In the genomic region with DNA sequence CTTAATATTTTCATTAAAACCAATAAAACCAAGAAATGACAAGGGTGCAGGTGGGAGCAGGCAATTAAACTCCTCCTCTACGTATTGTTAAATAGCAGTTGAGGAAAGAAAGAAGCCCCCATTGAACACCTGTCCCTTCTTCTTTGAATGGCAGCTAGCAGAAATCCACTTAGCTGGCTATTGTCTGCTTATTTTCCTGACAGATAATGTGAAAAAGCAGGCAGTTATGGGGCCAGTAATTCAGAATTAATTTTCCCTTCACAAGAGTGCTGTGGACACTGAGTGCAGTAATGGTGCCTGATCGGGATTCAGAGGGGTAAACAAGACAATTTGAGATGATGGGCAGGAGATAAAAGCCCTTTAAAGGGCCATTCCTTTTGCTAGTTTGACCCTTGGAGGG, we compare ENCODE assay signal across 21 mouse cellular contexts.
DNase-seq lines count a peak whose midpoint lies in the region; ATAC-seq and TF ChIP-seq lines count a peak whose summit lies in the region.
"Had no signal": no experiment of that assay in that cellular context is flagged by ENCODE, and none has a peak within 500 bp of the region (broad histone marks: within the 10 kb centered on the region; RNA-seq: fewer than 3 reads in every experiment).

No protein-coding gene starts in this region.

- no peak overlapping the region for H3K9ac ChIP-seq in forebrain, embryonic 16.5 days (replicated peaks; ENCODE audit: low read depth, low read length)
- H3K9ac ChIP-seq in midbrain, embryonic 14.5 days (replicated peaks; ENCODE audit: low read length) = no peak overlapping the region
- H3K9ac ChIP-seq: embryonic facial prominence, embryonic 12.5 days; intestine, embryonic 15.5 days; liver, embryonic 14.5 days; lung, embryonic 15.5 days had no signal

- no peaks in the 10 kb centered on the region for H3K36me3 ChIP-seq in forebrain, embryonic 10.5 days (replicated peaks)
- H3K36me3 ChIP-seq in forebrain, embryonic 16.5 days (ENCODE audit: control insufficient read depth, insufficient read depth) = no peaks in the 10 kb centered on the region
- no peaks in the 10 kb centered on the region for H3K36me3 ChIP-seq in midbrain, embryonic 14.5 days (ENCODE audit: control insufficient read depth, insufficient read depth, low read length)
- H3K36me3 ChIP-seq: embryonic facial prominence, embryonic 12.5 days; intestine, embryonic 15.5 days; lung, embryonic 15.5 days had no signal

- H3K9me3 ChIP-seq in forebrain, embryonic 10.5 days = no peaks in the 10 kb centered on the region
- H3K9me3 ChIP-seq in forebrain, embryonic 16.5 days (ENCODE audit: control insufficient read depth, low read length) = no peaks in the 10 kb centered on the region
- no peaks in the 10 kb centered on the region for H3K9me3 ChIP-seq in midbrain, embryonic 14.5 days (ENCODE audit: control insufficient read depth, low read length)
- H3K9me3 ChIP-seq: embryonic facial prominence, embryonic 12.5 days; intestine, embryonic 15.5 days; lung, embryonic 15.5 days had no signal

- ATAC-seq in forebrain, embryonic 16.5 days = peak; percentile 40; the same call in 1 of the 2 replicates
- no peak for ATAC-seq in midbrain, embryonic 14.5 days (ENCODE audit: low FRiP score, low TSS enrichment)
- ATAC-seq: intestine, embryonic 15.5 days had no signal

- no peak overlapping the region for H3K4me3 ChIP-seq in layer of hippocampus, adult 2 months
- no peak overlapping the region for H3K4me3 ChIP-seq in forebrain, embryonic 10.5 days
- H3K4me3 ChIP-seq in forebrain, embryonic 16.5 days (replicated peaks; ENCODE audit: low read length) = no peak overlapping the region
- H3K4me3 ChIP-seq in midbrain, embryonic 14.5 days (replicated peaks; ENCODE audit: low read depth, low read length) = no peak overlapping the region
- H3K4me3 ChIP-seq: embryonic facial prominence, embryonic 12.5 days; erythroblast, embryonic 14.5 days; heart, adult 2 months; intestine, embryonic 15.5 days; lung, embryonic 15.5 days had no signal

- no peaks in the 10 kb centered on the region for H3K27me3 ChIP-seq in forebrain, embryonic 10.5 days (ENCODE audit: poor library complexity, severe bottlenecking)
- no peaks in the 10 kb centered on the region for H3K27me3 ChIP-seq in forebrain, embryonic 16.5 days (replicated peaks; ENCODE audit: control insufficient read depth, insufficient read depth, low read length)
- H3K27me3 ChIP-seq in midbrain, embryonic 14.5 days (ENCODE audit: control insufficient read depth, insufficient read depth, low read length) = no peaks in the 10 kb centered on the region
- H3K27me3 ChIP-seq: embryonic facial prominence, embryonic 12.5 days; intestine, embryonic 15.5 days; lung, embryonic 15.5 days had no signal

- no peak for DNase-seq in layer of hippocampus, adult 2 months (ENCODE audit: low spot score in 2 of 2)
- DNase-seq in layer of hippocampus, postnatal 36 days = no peak
- no peak for DNase-seq in forebrain, embryonic 10.5 days (ENCODE audit: extremely low spot score, low spot score)
- DNase-seq in midbrain, embryonic 14.5 days = no peak
- no peak for DNase-seq in kidney, postnatal 10 days
- no peak for DNase-seq in gastrocnemius, postnatal 14 days
- no peak for DNase-seq in right cerebral cortex, adult 2 months (ENCODE audit: low spot score in 2 of 2)
- DNase-seq: adrenal gland, postnatal 36 days; cerebellum, adult 2 months; gastrocnemius, postnatal 25 days; heart, adult 2 months; heart, postnatal 36 days; kidney, adult 9 months; kidney, postnatal 4 days; right cerebral cortex, adult 18-20 months had no signal

- H3K4me2 ChIP-seq in forebrain, embryonic 16.5 days (ENCODE audit: low read length) = no peak overlapping the region
- no peak overlapping the region for H3K4me2 ChIP-seq in midbrain, embryonic 14.5 days (ENCODE audit: low read length)
- H3K4me2 ChIP-seq: embryonic facial prominence, embryonic 12.5 days; intestine, embryonic 15.5 days; lung, embryonic 15.5 days had no signal

- no peak for TF ChIP-seq CTCF in layer of hippocampus, adult 2 months (conservative IDR thresholded peaks at IDR 0.05)

- H3K4me1 ChIP-seq in forebrain, embryonic 10.5 days = peaks cover 15% of the 10 kb centered on the region
- peaks cover 9% of the 10 kb centered on the region for H3K4me1 ChIP-seq in forebrain, embryonic 16.5 days (replicated peaks; ENCODE audit: control insufficient read depth, insufficient read depth, low read length)
- H3K4me1 ChIP-seq in midbrain, embryonic 14.5 days (ENCODE audit: control insufficient read depth, insufficient read depth, low read length) = peaks cover 15% of the 10 kb centered on the region
- H3K4me1 ChIP-seq: embryonic facial prominence, embryonic 12.5 days; intestine, embryonic 15.5 days; lung, embryonic 15.5 days had no signal

- H3K27ac ChIP-seq in layer of hippocampus, adult 2 months = peak overlapping the region; percentile 54; the same call in 1 of the 2 replicates
- H3K27ac ChIP-seq in forebrain, embryonic 10.5 days = 0 out of 2 replicates have a peak overlapping the region, but pooled peaks have one; percentile 51
- H3K27ac ChIP-seq in forebrain, embryonic 16.5 days (ENCODE audit: low read length) = no peak overlapping the region; the same call in 1 of the 2 replicates
- H3K27ac ChIP-seq in midbrain, embryonic 14.5 days (replicated peaks; ENCODE audit: low read depth, low read length) = peak overlapping the region; percentile 21; the same call in 1 of the 2 replicates
- H3K27ac ChIP-seq: embryonic facial prominence, embryonic 12.5 days; heart, adult 2 months; intestine, embryonic 15.5 days; liver, embryonic 14.5 days; lung, embryonic 15.5 days had no signal

- WGBS in forebrain, embryonic 10.5 days = 43% methylated on average over 2 of the region's 2 CpGs
- WGBS in forebrain, embryonic 16.5 days = 8% methylated on average over 2 of the region's 2 CpGs
- 9% methylated on average over 2 of the region's 2 CpGs for WGBS in midbrain, embryonic 14.5 days

- intact Hi-C loops in gastrocnemius, postnatal 14 days (cut with DNase I; ENCODE audit: low total_unique reads) = no loop called here
